Mouse (Mus musculus) hindbrain, embryonic 15.5 days (tissue): Measurements from ENCODE around the gene Wnt7b. TPM values are rescaled to one million over a fixed set of nuclear protein-coding genes. Genes with fewer than 3 reads are reported as not detected.
A peak's percentile ranks its signal among the peaks of the same experiment; 100 is the strongest.

ENCODE experiments used
- ATAC-seq: fragments of 200-750 bp; cut with Nextera tagmentation; 2 replicates; pipeline ENCODE4 v1.8.0; 2017; ENCODE audit warnings: low read depth, moderate number of reproducible peaks, moderate TSS enrichment; ENCODE audit not compliant: low FRiP score
- H3K27ac ChIP-seq: fragments of 300-500 bp; sonication (generic); replicated peaks from 2 replicates; pipeline ENCODE4 v1.5.1; 2015; ENCODE audit warnings: mild to moderate bottlenecking, inconsistent platforms
- H3K27me3 ChIP-seq: fragments of 300-500 bp; sonication (generic); 2 replicates; pipeline ENCODE4 v1.6.1; 2015; ENCODE audit warnings: control low read depth, inconsistent platforms
- H3K36me3 ChIP-seq: fragments of 300-500 bp; sonication (generic); 2 replicates; pipeline ENCODE4 v1.6.1; 2015; ENCODE audit warnings: control low read depth, inconsistent platforms
- H3K4me1 ChIP-seq: fragments of 300-500 bp; sonication (generic); replicated peaks from 2 replicates; pipeline ENCODE4 v1.6.1; 2015; ENCODE audit warnings: control low read depth, inconsistent platforms
- H3K4me2 ChIP-seq: fragments of 300-500 bp; sonication (generic); 2 replicates; pipeline ENCODE4 v1.6.1; 2015; ENCODE audit warnings: moderate library complexity, mild to moderate bottlenecking, inconsistent platforms
- H3K4me3 ChIP-seq: fragments of 300-500 bp; sonication (generic); 2 replicates; pipeline ENCODE4 v1.5.1; 2015; ENCODE audit warnings: mild to moderate bottlenecking, inconsistent platforms
- H3K9ac ChIP-seq: fragments of 300-500 bp; sonication (generic); 2 replicates; pipeline ENCODE4 v1.6.1; 2015; ENCODE audit warnings: inconsistent platforms
- H3K9me3 ChIP-seq: fragments of 300-500 bp; sonication (generic); 2 replicates; pipeline ENCODE4 v1.6.1; 2016; ENCODE audit warnings: control low read depth, inconsistent platforms
- WGBS: fragments of 180-500 bp; shearing (Covaris S2); methylation state at CpG from one replicate; pipeline ENCODE4 v1.1.7; 2015; 5-methylcytosine and 5-hydroxymethylcytosine counted together
- polyA plus RNA-seq: library from polyadenylated mRNA; unstranded; fragments of >200 nt; fragmentation: Nextera tagmentation; extraction: Ambion mirVana; gene quantifications from 2 replicates; pipeline ENCODE4 v1.2.1, GENCODE M21; 2015

Wnt7b gene
- polyA plus RNA-seq, 1 experiment from 2014 or later: 42.8 TPM

- H3K4me2 ChIP-seq: no peak overlapping the region
- H3K36me3 ChIP-seq: no peaks in the 10 kb centered on the region
- no peaks in the 10 kb centered on the region for H3K9me3 ChIP-seq
- H3K27me3 ChIP-seq: no peaks in the 10 kb centered on the region; the same call in 1 of the 2 replicates
- peak; percentile 81 for ATAC-seq
- H3K4me3 ChIP-seq: no peak overlapping the region
- H3K4me1 ChIP-seq: peaks cover 40% of the 10 kb centered on the region
- no peak overlapping the region for H3K9ac ChIP-seq
- peak overlapping the region; percentile 58 for H3K27ac ChIP-seq
- WGBS: 39% methylated on average over 8 of the region's 8 CpGs
Observed at GRCm38 (mm10) chr15:85610618-85611218, 28.4 kb upstream of the Wnt7b start.

DNA sequence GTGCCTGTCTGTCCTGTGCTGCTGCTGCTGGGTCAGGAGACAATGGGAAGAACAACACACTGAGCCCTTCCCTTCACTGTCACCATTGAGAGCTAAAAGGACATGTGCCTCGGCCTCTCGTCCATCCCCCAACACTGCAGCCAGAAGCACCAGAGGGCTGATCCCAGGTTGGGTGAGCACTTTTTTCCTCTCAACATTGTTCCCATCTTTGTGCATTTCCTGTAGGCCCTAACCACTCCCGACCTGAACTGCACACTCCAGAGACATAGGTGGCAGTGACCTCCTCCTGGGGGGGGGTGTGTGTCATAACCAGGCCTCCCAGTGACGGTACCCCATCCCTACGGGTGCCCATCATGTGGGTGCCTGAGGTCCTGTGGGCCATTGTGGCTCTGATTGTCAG lies 27.8 kb upstream of the Wnt7b start:
- no peak overlapping the region for H3K4me2 ChIP-seq
- no peaks in the 10 kb centered on the region for H3K36me3 ChIP-seq
- 0 out of 2 replicates have a peak overlapping the region, but pooled peaks have one; percentile 58 for H3K27ac ChIP-seq
- no peak for ATAC-seq
- no peak overlapping the region for H3K9ac ChIP-seq
- no peak overlapping the region for H3K4me3 ChIP-seq
- no peaks in the 10 kb centered on the region; the same call in 1 of the 2 replicates for H3K27me3 ChIP-seq
- 70% methylated on average over 5 of the region's 5 CpGs for WGBS
- H3K9me3 ChIP-seq: no peaks in the 10 kb centered on the region
- peaks cover 35% of the 10 kb centered on the region for H3K4me1 ChIP-seq

GRCm38 (mm10) chr15:85609266-85610004 lies 27.2 kb upstream of the Wnt7b start:
- no peaks in the 10 kb centered on the region for H3K36me3 ChIP-seq
- 83% methylated on average over 5 of the region's 5 CpGs for WGBS
- H3K4me2 ChIP-seq: no peak overlapping the region
- H3K9me3 ChIP-seq: no peaks in the 10 kb centered on the region
- no peak overlapping the region for H3K9ac ChIP-seq
- no peak for ATAC-seq
- H3K4me3 ChIP-seq: no peak overlapping the region
- no peaks in the 10 kb centered on the region for H3K27me3 ChIP-seq
- H3K27ac ChIP-seq: no peak overlapping the region
- peaks cover 29% of the 10 kb centered on the region for H3K4me1 ChIP-seq

DNA sequence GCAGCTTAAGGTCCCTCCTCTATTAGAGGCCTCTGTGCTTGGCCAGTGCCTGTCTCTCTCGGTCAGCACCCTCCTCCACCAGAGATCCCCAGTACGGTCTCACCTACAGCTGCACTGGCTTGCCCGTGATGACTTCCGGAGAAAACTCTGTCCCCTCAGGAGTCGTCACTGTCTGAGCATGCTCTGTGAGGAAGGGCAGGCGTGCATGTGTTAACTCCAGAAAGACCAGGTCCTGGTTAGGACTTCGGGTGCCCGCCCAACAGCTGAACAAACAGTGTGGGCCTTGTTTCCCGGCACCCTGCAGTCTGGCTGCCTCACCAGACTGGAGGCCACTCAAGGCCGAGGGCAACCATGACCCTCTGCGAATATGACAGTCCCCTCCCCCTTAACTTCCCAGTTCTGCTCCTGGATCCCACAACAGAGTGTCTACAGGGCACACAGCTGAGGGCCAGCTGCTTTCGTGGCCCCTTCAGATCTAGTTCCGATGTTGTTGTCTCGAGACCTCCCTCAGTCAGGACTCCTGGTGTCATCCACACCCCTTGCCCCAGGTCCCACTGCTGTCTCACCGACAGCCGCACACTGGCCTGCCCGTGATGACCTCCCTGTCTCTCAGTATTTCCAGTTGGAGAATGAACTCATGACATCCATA lies 23.8 kb upstream of the Wnt7b start:
- 58% methylated on average over 17 of the region's 17 CpGs for WGBS
- Histone ChIP-seq H3K4me1 (peaks cover 4% of the 10 kb centered on the region; the same call in 1 of the 2 replicates), H3K27me3 (no peaks in the 10 kb centered on the region), H3K9me3 (no peaks in the 10 kb centered on the region), H3K27ac (no peak overlapping the region), H3K4me3 (no peak overlapping the region), H3K9ac (no peak overlapping the region), H3K36me3 (no peaks in the 10 kb centered on the region), H3K4me2 (peak overlapping the region; percentile 12; the same call in 1 of the 2 replicates)
- no peak for ATAC-seq

DNA sequence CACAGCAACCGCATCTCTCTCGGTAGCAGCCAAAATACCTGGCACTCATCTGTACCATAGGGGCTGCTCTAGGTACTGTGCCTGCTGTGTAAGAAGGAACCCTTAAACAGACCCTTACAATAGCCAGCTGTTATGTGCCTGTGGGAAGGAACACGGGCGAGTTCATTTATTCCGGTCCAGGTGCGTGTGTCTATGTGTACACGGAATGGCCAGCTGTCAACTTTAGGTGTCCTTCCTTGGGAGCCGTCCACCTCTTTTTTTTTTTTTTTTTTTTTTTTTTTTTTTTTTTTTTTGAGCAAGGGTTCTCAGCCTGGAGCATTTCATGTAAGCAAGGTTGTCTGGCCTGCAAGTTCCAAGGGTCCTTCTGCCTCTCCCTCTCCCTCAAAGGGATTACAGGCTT lies 22.7 kb upstream of the Wnt7b start:
- no peaks in the 10 kb centered on the region for H3K9me3 ChIP-seq
- no peak overlapping the region for H3K27ac ChIP-seq
- no peaks in the 10 kb centered on the region for H3K27me3 ChIP-seq
- no peak overlapping the region for H3K4me2 ChIP-seq
- no peak overlapping the region for H3K9ac ChIP-seq
- no peaks in the 10 kb centered on the region for H3K36me3 ChIP-seq
- ATAC-seq: no peak
- WGBS: 81% methylated on average over 8 of the region's 8 CpGs
- H3K4me3 ChIP-seq: no peak overlapping the region
- no peaks in the 10 kb centered on the region for H3K4me1 ChIP-seq

GRCm38 (mm10) chr15:85604507-85604906 lies 22.2 kb upstream of the Wnt7b start:
- no peaks in the 10 kb centered on the region for H3K36me3 ChIP-seq
- H3K9me3 ChIP-seq: no peaks in the 10 kb centered on the region
- no peak overlapping the region for H3K9ac ChIP-seq
- H3K4me3 ChIP-seq: no peak overlapping the region
- no peak overlapping the region for H3K27ac ChIP-seq
- H3K27me3 ChIP-seq: no peaks in the 10 kb centered on the region
- no peaks in the 10 kb centered on the region for H3K4me1 ChIP-seq
- H3K4me2 ChIP-seq: no peak overlapping the region
- 76% methylated on average over 4 of the region's 4 CpGs for WGBS
- ATAC-seq: no peak

GRCm38 (mm10) chr15:85603422-85603821 lies 21.1 kb upstream of the Wnt7b start:
- WGBS: 53% methylated on average over 5 of the region's 5 CpGs
- Histone ChIP-seq H3K4me3 (no peak overlapping the region), H3K4me2 (no peak overlapping the region), H3K27me3 (no peaks in the 10 kb centered on the region), H3K36me3 (no peaks in the 10 kb centered on the region), H3K4me1 (no peaks in the 10 kb centered on the region), H3K9me3 (no peaks in the 10 kb centered on the region), H3K9ac (no peak overlapping the region), H3K27ac (no peak overlapping the region)
- ATAC-seq: no peak

GRCm38 (mm10) chr15:85602733-85603132 lies 20.5 kb upstream of the Wnt7b start:
- no peak overlapping the region for H3K9ac ChIP-seq
- H3K4me3 ChIP-seq: no peak overlapping the region
- no peaks in the 10 kb centered on the region for H3K4me1 ChIP-seq
- no peak for ATAC-seq
- WGBS: 82% methylated on average over 6 of the region's 6 CpGs
- no peaks in the 10 kb centered on the region for H3K36me3 ChIP-seq
- H3K4me2 ChIP-seq: no peak overlapping the region
- no peak overlapping the region for H3K27ac ChIP-seq
- no peaks in the 10 kb centered on the region for H3K9me3 ChIP-seq
- H3K27me3 ChIP-seq: no peaks in the 10 kb centered on the region

DNA sequence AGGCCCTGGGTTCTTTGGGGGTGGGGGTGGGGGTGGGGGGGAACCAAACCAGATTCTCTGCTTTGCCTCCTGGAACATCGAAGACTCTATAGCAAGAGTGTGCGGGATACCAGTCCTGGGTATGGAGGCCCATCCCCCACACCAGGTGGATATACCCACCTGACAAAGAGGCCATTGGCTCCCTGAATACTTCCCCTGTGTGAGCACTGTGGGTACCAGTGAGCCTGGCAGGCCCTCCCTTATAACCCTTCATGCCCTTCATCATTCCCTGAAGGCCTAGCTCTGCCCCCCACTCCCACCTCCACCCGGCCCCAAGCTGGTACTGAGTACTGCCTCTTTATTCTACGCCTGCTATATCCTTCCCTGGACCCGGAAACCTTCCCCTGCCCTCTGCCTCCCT lies 19.7 kb upstream of the Wnt7b start:
- no peak overlapping the region for H3K9ac ChIP-seq
- no peaks in the 10 kb centered on the region for H3K4me1 ChIP-seq
- H3K9me3 ChIP-seq: no peaks in the 10 kb centered on the region
- H3K27ac ChIP-seq: no peak overlapping the region
- ATAC-seq: no peak
- H3K36me3 ChIP-seq: no peaks in the 10 kb centered on the region
- 89% methylated on average over 5 of the region's 5 CpGs for WGBS
- no peak overlapping the region for H3K4me2 ChIP-seq
- no peaks in the 10 kb centered on the region for H3K27me3 ChIP-seq
- H3K4me3 ChIP-seq: no peak overlapping the region

GRCm38 (mm10) chr15:85601202-85601601 lies 18.9 kb upstream of the Wnt7b start:
- no peaks in the 10 kb centered on the region for H3K27me3 ChIP-seq
- H3K9me3 ChIP-seq: no peaks in the 10 kb centered on the region
- 75% methylated on average over 4 of the region's 4 CpGs for WGBS
- no peak overlapping the region for H3K27ac ChIP-seq
- no peaks in the 10 kb centered on the region for H3K4me1 ChIP-seq
- H3K4me2 ChIP-seq: no peak overlapping the region
- H3K9ac ChIP-seq: no peak overlapping the region
- no peaks in the 10 kb centered on the region for H3K36me3 ChIP-seq
- no peak for ATAC-seq
- H3K4me3 ChIP-seq: no peak overlapping the region

GRCm38 (mm10) chr15:85600696-85601094 lies 18.4 kb upstream of the Wnt7b start:
- Histone ChIP-seq H3K27me3 (no peaks in the 10 kb centered on the region), H3K4me1 (no peaks in the 10 kb centered on the region), H3K9ac (no peak overlapping the region), H3K36me3 (no peaks in the 10 kb centered on the region), H3K4me2 (no peak overlapping the region), H3K4me3 (no peak overlapping the region), H3K27ac (no peak overlapping the region), H3K9me3 (no peaks in the 10 kb centered on the region)
- ATAC-seq: no peak
- whole genome bisulfite sequencing: 54% methylated on average over 7 of the region's 7 CpGs

DNA sequence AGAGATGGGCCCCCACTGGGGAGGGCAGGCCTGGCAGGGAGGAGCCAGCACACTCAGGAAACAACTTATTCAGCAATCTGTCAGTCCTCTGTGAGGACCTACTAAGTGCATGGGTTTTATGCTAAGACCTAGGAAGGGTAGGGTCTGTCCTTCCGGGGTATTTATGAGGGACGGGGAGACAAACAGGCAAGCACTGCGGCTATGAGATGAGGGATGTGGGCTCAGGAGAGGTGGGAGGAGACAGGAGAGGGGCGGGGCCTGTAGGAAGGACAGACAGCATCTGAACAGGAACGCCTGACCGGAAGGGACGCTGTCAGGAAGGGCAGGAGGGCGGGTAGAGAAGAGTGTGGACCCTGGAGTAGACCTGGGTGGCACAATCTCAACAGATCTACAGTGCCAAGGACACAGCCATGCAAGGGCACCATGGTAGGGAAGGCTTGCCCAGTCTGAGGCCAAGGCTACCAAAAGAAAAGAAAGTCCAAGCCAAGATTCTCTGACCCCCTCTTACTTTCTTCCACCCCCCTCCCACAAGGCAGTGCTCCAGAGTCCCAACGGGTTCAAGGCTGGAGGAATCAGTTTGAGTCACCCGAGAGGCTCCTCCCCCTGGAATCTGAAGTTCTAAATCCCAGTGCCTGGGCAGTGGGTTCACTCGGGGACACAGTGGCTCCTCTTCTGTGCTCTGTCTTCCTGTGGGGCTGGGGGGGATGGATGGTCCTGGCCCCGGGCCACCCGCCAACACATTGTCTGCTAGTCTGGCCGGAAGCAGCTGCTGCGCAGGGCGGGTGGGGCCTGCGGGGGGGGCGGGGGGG lies 17.8 kb upstream of the Wnt7b start:
- Histone ChIP-seq H3K9me3 (no peaks in the 10 kb centered on the region), H3K36me3 (no peaks in the 10 kb centered on the region), H3K9ac (no peak overlapping the region), H3K27me3 (no peaks in the 10 kb centered on the region), H3K4me2 (no peak overlapping the region), H3K27ac (no peak overlapping the region), H3K4me3 (no peak overlapping the region), H3K4me1 (no peaks in the 10 kb centered on the region)
- peak; percentile 40; the same call in 1 of the 2 replicates for ATAC-seq
- WGBS: 20% methylated on average over 18 of the region's 18 CpGs
